Mouse (Mus musculus) frontal cortex, adult (tissue): ENCODE measurements around the gene Tmigd3.

Experiments
- ATAC-seq: cut with Nextera tagmentation; 2 replicates; pipeline ENCODE4 v1.9.2; 2017; ENCODE audit warnings: mild to moderate bottlenecking, moderate library complexity, mixed read lengths; ENCODE audit not compliant: low TSS enrichment

The Tmigd3 gene

GRCm38 (mm10) chr3:105933926-105934325 is 63.2 kb downstream of the Tmigd3 start:
- 0 out of 2 replicates have a peak, but pooled peaks have one; percentile 39 for ATAC-seq

- ATAC-seq, result no peak
Observed at GRCm38 (mm10) chr3:105935033-105935432, 64.3 kb downstream of the Tmigd3 start.

- no peak for ATAC-seq
Observed at GRCm38 (mm10) chr3:105936111-105936510, 65.4 kb downstream of the Tmigd3 start.

GRCm38 (mm10) chr3:105951348-105951747 is 80.6 kb downstream of the Tmigd3 start:
- no peak for ATAC-seq

- no peak for ATAC-seq
Observed at GRCm38 (mm10) chr3:105957235-105957634, 86.5 kb downstream of the Tmigd3 start.

- ATAC-seq, result no peak
Observed at GRCm38 (mm10) chr3:105958204-105958603, 87.5 kb downstream of the Tmigd3 start.

- peak; percentile 97 for ATAC-seq
Observed at GRCm38 (mm10) chr3:105958974-105959580, 88.4 kb downstream of the Tmigd3 start, which contains the start of gene Wdr77. Wdr77 (plus strand) TSS chr3:105959369.

GRCm38 (mm10) chr3:105959585-105959984 is 88.9 kb downstream of the Tmigd3 start:
- peak; percentile 44 for ATAC-seq

- ATAC-seq, result no peak
Observed at GRCm38 (mm10) chr3:105959999-105960398, 89.3 kb downstream of the Tmigd3 start, which contains the start of gene Atp5f1. Atp5f1 (minus strand) TSS chr3:105960099.

GRCm38 (mm10) chr3:105960700-105961099 is 90.0 kb downstream of the Tmigd3 start:
- no peak for ATAC-seq

GRCm38 (mm10) chr3:105971831-105972446 is 101.2 kb downstream of the Tmigd3 start:
- no peak for ATAC-seq

- ATAC-seq, result no peak
Observed at GRCm38 (mm10) chr3:105973411-105973810, 102.7 kb downstream of the Tmigd3 start, which contains the start of gene Ovgp1. Ovgp1 (plus strand) TSS chr3:105973711.
